Mouse (Mus musculus) stomach, embryonic 16.5 days (tissue): ENCODE results near the gene Lrrc15. TPM values are rescaled to one million over a fixed set of nuclear protein-coding genes. Genes with fewer than 3 reads are reported as not detected.

Source experiments
- ATAC-seq: fragments of 200-750 bp; cut with Nextera tagmentation; 2 replicates; pipeline ENCODE4 v1.8.0; 2017; ENCODE audit warnings: moderate number of reproducible peaks, moderate TSS enrichment; ENCODE audit not compliant: insufficient read depth, low FRiP score
- H3K27ac ChIP-seq: fragments of 300-500 bp; sonication (generic); 2 replicates; pipeline ENCODE4 v1.5.1; 2014; ENCODE audit warnings: low read length
- H3K27me3 ChIP-seq: fragments of 300-500 bp; sonication (generic); 2 replicates; pipeline ENCODE4 v1.6.1; 2014; ENCODE audit warnings: low read length, control low read depth, mixed read lengths; ENCODE audit not compliant: control insufficient read depth, insufficient read depth
- H3K36me3 ChIP-seq: fragments of 300-500 bp; sonication (generic); 2 replicates; pipeline ENCODE4 v1.6.1; 2014; ENCODE audit warnings: low read length; ENCODE audit not compliant: control insufficient read depth, insufficient read depth
- H3K4me1 ChIP-seq: fragments of 300-500 bp; sonication (generic); 2 replicates; pipeline ENCODE4 v1.6.1; 2014; ENCODE audit warnings: low read length, control low read depth, mixed read lengths; ENCODE audit not compliant: control insufficient read depth, insufficient read depth
- H3K4me2 ChIP-seq: fragments of 300-500 bp; sonication (generic); 2 replicates; pipeline ENCODE4 v1.6.1; 2014; ENCODE audit warnings: low read depth, low read length, mixed read lengths
- H3K4me3 ChIP-seq: fragments of 300-500 bp; sonication (generic); replicated peaks from 2 replicates; pipeline ENCODE4 v1.5.1; 2014; ENCODE audit warnings: mild to moderate bottlenecking, low read length
- H3K9ac ChIP-seq: fragments of 300-500 bp; sonication (generic); 2 replicates; pipeline ENCODE4 v1.6.1; 2014; ENCODE audit warnings: low read length
- H3K9me3 ChIP-seq: fragments of 300-500 bp; sonication (generic); replicated peaks from 2 replicates; pipeline ENCODE4 v1.6.1; 2016; ENCODE audit warnings: low read length, control low read depth; ENCODE audit not compliant: control insufficient read depth
- WGBS: fragments of 180-500 bp; shearing (Covaris S2); extraction: QIAGEN DNeasy Blood & Tissue Kit; methylation state at CpG from one replicate; pipeline ENCODE4 v1.1.7; 2014; 5-methylcytosine and 5-hydroxymethylcytosine counted together
- polyA plus RNA-seq: library from polyadenylated mRNA; unstranded; fragments of >200 nt; fragmentation: Nextera tagmentation; extraction: Ambion mirVana; gene quantifications from 2 replicates; pipeline ENCODE4 v1.2.1, GENCODE M21; 2015

Gene Lrrc15
- polyA plus RNA-seq, 1 experiment from 2014 or later, result 0.28 TPM

- Histone ChIP-seq H3K36me3 (no peaks in the 10 kb centered on the region), H3K27me3 (no peaks in the 10 kb centered on the region), H3K9me3 (no peaks in the 10 kb centered on the region), H3K27ac (no peak within 1 kb of the TSS), H3K4me2 (no peak within 1 kb of the TSS), H3K9ac (no peak within 1 kb of the TSS), H3K4me3 (no peak within 1 kb of the TSS), H3K4me1 (peaks cover 7% of the 10 kb centered on the region; the same call in 1 of the 2 replicates)
- ATAC-seq, result no peak
- 64% methylated on average over 5 of the region's 5 CpGs for WGBS
Measured at GRCm38 (mm10) chr16:30267359-30267758, 15.7 kb downstream of the Lrrc15 start, which contains the start of gene Cpn2. Cpn2 (minus strand) TSS chr16:30267499.

GRCm38 (mm10) chr16:30266561-30266960 is 16.5 kb downstream of the Lrrc15 start:
- Histone ChIP-seq H3K36me3 (no peaks in the 10 kb centered on the region), H3K4me2 (no peak overlapping the region), H3K27ac (no peak overlapping the region), H3K9ac (no peak overlapping the region), H3K4me3 (no peak overlapping the region), H3K27me3 (no peaks in the 10 kb centered on the region), H3K9me3 (no peaks in the 10 kb centered on the region), H3K4me1 (peaks cover 4% of the 10 kb centered on the region; the same call in 1 of the 2 replicates)
- ATAC-seq, result no peak
- 80% methylated on average over 5 of the region's 5 CpGs for WGBS

GRCm38 (mm10) chr16:30265611-30266010 is 17.4 kb downstream of the Lrrc15 start:
- no peak overlapping the region for H3K4me2 ChIP-seq
- peak; percentile 22; the same call in 1 of the 2 replicates for ATAC-seq
- no peak overlapping the region for H3K27ac ChIP-seq
- H3K9ac ChIP-seq, result no peak overlapping the region
- H3K4me1 ChIP-seq, result no peaks in the 10 kb centered on the region
- no peaks in the 10 kb centered on the region for H3K9me3 ChIP-seq
- no peak overlapping the region for H3K4me3 ChIP-seq
- WGBS, result 53% methylated on average over 4 of the region's 4 CpGs
- no peaks in the 10 kb centered on the region for H3K27me3 ChIP-seq
- no peaks in the 10 kb centered on the region for H3K36me3 ChIP-seq

- Histone ChIP-seq H3K27me3 (no peaks in the 10 kb centered on the region), H3K4me2 (no peak overlapping the region), H3K4me3 (no peak overlapping the region), H3K27ac (no peak overlapping the region), H3K36me3 (no peaks in the 10 kb centered on the region), H3K9ac (no peak overlapping the region), H3K9me3 (no peaks in the 10 kb centered on the region), H3K4me1 (no peaks in the 10 kb centered on the region)
- no peak for ATAC-seq
- 55% methylated on average over 4 of the region's 4 CpGs for WGBS
Measured at GRCm38 (mm10) chr16:30263156-30263555, 19.9 kb downstream of the Lrrc15 start.

- Histone ChIP-seq H3K4me3 (no peak overlapping the region), H3K4me1 (no peaks in the 10 kb centered on the region), H3K27me3 (no peaks in the 10 kb centered on the region), H3K36me3 (no peaks in the 10 kb centered on the region), H3K9me3 (no peaks in the 10 kb centered on the region), H3K27ac (no peak overlapping the region), H3K4me2 (no peak overlapping the region), H3K9ac (no peak overlapping the region)
- WGBS, result 2% methylated on average over 2 of the region's 2 CpGs
- no peak for ATAC-seq
Measured at GRCm38 (mm10) chr16:30262664-30263063, 20.4 kb downstream of the Lrrc15 start.

- Histone ChIP-seq H3K9ac (no peak overlapping the region), H3K9me3 (no peaks in the 10 kb centered on the region), H3K36me3 (no peaks in the 10 kb centered on the region), H3K27me3 (no peaks in the 10 kb centered on the region), H3K4me3 (no peak overlapping the region), H3K27ac (no peak overlapping the region), H3K4me1 (no peaks in the 10 kb centered on the region), H3K4me2 (no peak overlapping the region)
- ATAC-seq, result no peak
- WGBS, result 87% methylated on average over 10 of the region's 10 CpGs
Measured at GRCm38 (mm10) chr16:30262157-30262556, 20.9 kb downstream of the Lrrc15 start.

GRCm38 (mm10) chr16:30261341-30261740 is 21.7 kb downstream of the Lrrc15 start:
- ATAC-seq, result no peak
- H3K9ac ChIP-seq, result no peak overlapping the region
- no peak overlapping the region for H3K4me3 ChIP-seq
- WGBS, result 85% methylated on average over 9 of the region's 9 CpGs
- no peaks in the 10 kb centered on the region for H3K4me1 ChIP-seq
- no peaks in the 10 kb centered on the region for H3K9me3 ChIP-seq
- no peak overlapping the region for H3K4me2 ChIP-seq
- no peaks in the 10 kb centered on the region for H3K27me3 ChIP-seq
- no peaks in the 10 kb centered on the region for H3K36me3 ChIP-seq
- H3K27ac ChIP-seq, result no peak overlapping the region

GRCm38 (mm10) chr16:30260012-30260635 is 22.9 kb downstream of the Lrrc15 start:
- WGBS, result 91% methylated on average over 15 of the region's 15 CpGs
- Histone ChIP-seq H3K4me1 (no peaks in the 10 kb centered on the region), H3K9me3 (no peaks in the 10 kb centered on the region), H3K4me2 (no peak overlapping the region), H3K9ac (no peak overlapping the region), H3K27me3 (no peaks in the 10 kb centered on the region), H3K27ac (no peak overlapping the region), H3K4me3 (no peak overlapping the region), H3K36me3 (no peaks in the 10 kb centered on the region)
- no peak for ATAC-seq

- WGBS, result 82% methylated on average over 10 of the region's 10 CpGs
- no peak for ATAC-seq
- Histone ChIP-seq H3K9ac (no peak overlapping the region), H3K4me2 (no peak overlapping the region), H3K27ac (no peak overlapping the region), H3K4me3 (no peak overlapping the region), H3K4me1 (no peaks in the 10 kb centered on the region), H3K36me3 (no peaks in the 10 kb centered on the region), H3K27me3 (no peaks in the 10 kb centered on the region), H3K9me3 (no peaks in the 10 kb centered on the region)
Measured at GRCm38 (mm10) chr16:30259444-30259843, 23.6 kb downstream of the Lrrc15 start.
